Mouse (Mus musculus): Measurements from ENCODE around the gene Btbd35f27.
"Not testable (repeated sequence)": the region's sequence is repeated elsewhere in the genome, so short reads cannot be mapped to it uniquely, and the experiment has no call there.

The Btbd35f27 gene

GRCm38 (mm10) chrX:4951835-4952234, at the start of gene Btbd35f27:
TSS of gene Btbd35f27 (plus strand) at chrX:4952135.
- not testable (repeated sequence) for DNase-seq (ENCODE audit: low spot score)

Measured in embryo, embryonic 10 days (tissue).